Mouse (Mus musculus) testis, postnatal 10 days (tissue): ENCODE results near the gene Gucd1.
"Not testable (repeated sequence)": the region's sequence is repeated elsewhere in the genome, so short reads cannot be mapped to it uniquely, and the experiment has no call there.

ENCODE experiments used
- DNase-seq: peaks from one replicate; pipeline ENCODE4 v3.0.0; 2021; ENCODE audit warnings: low spot score

Gucd1 gene

GRCm38 (mm10) chr10:75535423-75535822 is 17.7 kb upstream of the Gucd1 start:
- no peak for DNase-seq

GRCm38 (mm10) chr10:75534934-75535333 is 17.2 kb upstream of the Gucd1 start:
- DNase-seq = no peak

DNA sequence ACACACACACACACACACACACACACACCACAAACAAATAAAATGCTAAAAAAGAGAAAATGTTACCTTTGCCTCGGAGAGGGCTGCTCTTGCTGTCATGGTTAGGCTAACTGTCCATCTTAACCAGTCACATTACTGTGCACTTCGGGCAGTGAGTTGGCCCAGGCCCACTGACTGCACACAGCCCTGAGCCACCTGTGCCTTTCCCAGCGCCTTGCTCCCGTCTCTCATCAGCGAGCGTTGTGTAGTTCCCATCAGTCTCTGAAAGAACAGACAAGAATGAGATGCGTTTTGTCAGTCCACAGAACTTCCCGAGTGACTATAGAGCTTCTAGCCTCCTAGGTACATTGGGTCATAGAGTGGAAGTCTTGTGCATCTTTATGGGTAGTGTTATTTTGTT is 16.4 kb upstream of the Gucd1 start:
- DNase-seq = no peak

- DNase-seq = no peak
These were observed 13.8 kb upstream of the Gucd1 start for GRCm38 (mm10) chr10:75531532-75532090.

- no peak for DNase-seq
These were observed 12.6 kb upstream of the Gucd1 start for GRCm38 (mm10) chr10:75530322-75530721.

DNA sequence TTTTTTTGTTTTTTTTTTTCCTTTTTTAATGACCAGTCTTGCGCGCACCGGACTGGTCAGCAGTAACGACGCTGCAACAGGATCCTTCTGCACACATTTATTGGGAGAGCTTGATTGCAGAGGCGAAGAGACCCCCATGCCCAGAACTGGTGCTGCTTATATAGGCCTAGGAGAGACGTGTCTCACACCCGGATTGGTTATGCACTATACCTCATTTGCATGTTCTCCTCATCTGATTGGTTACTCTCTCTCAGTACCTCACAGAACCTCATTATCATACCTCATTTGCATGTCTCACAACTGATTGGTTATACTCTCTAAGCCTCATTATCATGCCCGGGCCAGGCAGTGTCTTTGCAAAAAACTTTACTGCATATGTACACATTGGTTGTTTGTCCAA is 7.7 kb upstream of the Gucd1 start:
- not testable (repeated sequence) for DNase-seq

DNA sequence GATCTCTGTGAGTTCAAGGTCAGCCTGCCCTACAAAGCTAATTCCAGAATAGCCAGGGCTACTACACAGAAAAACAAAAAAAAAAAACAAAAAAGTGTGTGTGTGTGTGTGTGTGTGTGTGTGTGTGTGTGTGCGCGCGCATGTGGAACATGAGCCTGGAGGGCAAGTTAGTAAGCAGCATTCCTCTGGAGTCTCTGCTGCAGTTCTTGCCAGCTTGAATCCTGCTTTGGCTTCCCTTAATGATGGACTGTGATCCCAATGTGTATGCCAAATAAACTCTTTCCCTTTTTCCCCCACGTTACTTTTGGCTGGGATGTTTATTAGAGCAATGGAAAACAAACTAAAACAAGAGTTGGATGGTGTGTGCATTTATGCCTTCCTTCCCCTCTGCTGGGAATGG is 3.9 kb upstream of the Gucd1 start:
- no peak for DNase-seq

DNA sequence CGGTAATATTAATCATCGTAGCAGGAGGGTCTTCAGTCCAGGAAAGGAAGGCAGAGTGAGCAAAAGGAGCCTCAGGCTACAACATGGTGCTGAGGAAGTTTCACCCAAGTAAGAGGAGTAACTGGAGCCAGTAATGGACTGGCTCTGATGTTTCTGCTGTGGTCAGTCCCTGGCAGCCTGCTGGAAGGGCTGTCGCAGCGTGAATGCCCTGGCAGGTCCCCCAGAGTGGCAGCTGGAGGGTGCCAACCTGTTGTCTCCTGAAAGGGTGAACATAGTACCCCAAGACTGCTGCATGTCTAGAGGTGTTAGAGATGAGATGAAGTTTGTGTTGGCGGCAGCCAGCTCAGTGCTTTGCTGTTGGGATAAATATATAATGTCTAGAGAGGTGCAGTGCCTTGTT is 2.8 kb upstream of the Gucd1 start:
- no peak for DNase-seq

DNA sequence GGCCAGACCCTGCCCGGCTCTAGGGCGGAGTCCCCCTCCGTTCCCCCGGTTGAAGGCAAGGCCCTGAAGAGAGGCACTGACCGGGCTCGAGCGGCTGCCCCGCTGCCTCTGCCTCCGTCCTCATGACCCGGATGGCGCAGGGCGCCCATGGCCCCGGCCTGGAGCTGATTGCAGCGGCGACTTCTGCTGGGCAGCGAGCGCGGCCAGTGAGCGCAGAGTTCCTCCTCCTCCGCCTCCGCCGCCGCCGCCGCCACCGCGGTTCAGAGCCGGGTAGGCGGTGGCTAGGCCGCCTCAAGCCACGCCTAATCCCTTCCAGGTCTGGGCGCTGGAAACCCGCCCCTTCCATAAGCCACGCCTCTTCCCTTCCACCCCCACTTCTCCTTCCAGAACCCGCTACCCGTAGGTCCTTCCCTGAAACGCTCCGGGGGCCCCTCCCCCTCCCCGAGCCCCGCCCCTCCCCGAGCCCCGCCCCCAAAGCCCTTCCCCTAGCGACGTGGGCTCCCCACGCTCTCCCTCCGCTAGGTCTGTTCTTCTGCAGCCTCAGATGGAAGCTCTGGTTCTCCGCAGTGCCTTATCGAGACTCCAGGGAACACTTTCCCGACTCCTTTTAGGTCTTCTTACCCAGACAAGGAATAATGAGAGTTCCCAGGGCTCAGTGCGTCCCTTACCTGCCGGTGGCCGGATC is 557 bp downstream of the Gucd1 start, which contains the start of gene Snrpd3:
Gene Snrpd3, plus strand, starts transcription at position 479 of the 685 bp plus-strand sequence.
- peak; percentile 93 for DNase-seq

- no peak for DNase-seq
These were observed 1.1 kb downstream of the Gucd1 start for GRCm38 (mm10) chr10:75516724-75517072.

DNA sequence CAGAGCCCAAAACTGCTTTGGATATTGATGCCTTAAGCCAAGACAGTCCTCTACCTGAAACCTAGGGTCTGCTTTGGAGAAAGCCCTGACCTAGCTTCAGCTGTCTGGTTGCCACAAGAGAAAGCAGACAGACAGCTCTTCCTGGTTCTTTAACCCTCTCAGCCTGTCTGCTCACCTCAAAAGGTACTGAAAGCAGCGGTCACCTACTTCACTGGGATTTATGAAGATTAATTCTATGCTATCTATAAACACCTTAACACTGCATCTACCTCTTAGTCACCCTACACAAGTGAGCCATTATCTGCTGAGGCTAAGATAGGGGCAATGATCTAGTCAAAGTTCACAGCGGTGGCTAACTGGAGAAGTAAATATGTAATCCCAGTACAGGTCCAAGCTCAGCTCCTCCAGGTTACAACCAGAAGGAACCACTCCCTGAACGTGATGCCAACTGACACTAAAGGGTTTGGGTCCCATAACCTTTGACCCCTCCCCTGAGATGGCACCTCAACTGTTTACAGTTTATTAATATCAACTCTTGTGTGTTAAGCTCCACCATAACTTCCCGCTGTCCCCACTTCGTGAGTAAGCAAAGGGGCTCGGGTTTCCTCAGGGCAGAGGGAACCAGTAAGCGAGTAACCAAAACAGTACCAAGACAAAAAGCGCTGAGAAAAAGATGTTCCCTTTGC is 1.6 kb downstream of the Gucd1 start:
- peak; percentile 43 for DNase-seq

GRCm38 (mm10) chr10:75515216-75516037 is 2.3 kb downstream of the Gucd1 start:
- peak; percentile 23 for DNase-seq

GRCm38 (mm10) chr10:75514361-75514760 is 3.4 kb downstream of the Gucd1 start:
- DNase-seq = no peak

- DNase-seq = peak; percentile 25
These were observed 4.3 kb downstream of the Gucd1 start for GRCm38 (mm10) chr10:75513306-75514067.

GRCm38 (mm10) chr10:75512796-75513195 is 5.0 kb downstream of the Gucd1 start:
- DNase-seq = no peak

GRCm38 (mm10) chr10:75511897-75512296 is 5.9 kb downstream of the Gucd1 start:
- peak; percentile 31 for DNase-seq

DNA sequence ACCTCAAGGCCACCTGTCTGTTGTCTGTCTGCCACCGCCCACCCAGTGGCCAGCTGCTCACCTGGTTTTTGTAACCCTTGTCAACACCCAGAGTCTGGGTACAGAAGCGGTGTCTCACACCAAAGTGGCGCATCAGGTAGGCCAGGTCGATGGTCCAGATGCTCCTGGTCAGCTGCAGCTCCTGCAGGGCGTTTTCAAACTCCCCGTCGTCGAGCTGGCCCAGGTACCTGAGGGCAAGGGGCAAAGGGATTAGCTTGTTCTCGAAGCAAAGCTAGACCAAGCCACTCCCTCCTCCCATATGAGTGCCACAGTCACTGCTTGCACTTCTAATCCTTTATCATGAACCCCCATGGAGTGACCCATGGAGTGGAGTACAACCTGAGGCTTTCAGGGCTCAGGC is 6.7 kb downstream of the Gucd1 start:
- peak; percentile 40 for DNase-seq

DNA sequence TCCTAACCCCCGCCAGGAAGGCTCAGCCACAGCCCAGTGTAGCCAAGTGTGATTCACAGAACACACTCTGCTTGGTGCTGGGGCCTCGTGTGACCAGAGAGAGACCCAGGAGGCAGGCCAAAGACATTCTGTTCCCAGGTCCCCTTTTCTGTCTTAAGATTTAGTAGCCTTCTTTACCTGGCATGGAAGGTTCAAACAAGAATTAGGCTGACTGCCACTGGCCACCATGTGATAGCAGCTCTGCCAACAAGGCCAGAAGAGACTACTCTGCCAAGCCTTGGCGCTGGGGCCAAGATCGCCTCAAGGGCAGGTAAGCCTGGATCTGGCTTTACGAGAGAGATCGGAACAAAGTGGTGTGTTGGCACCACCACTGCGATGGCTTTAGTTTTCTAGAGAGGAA is 7.3 kb downstream of the Gucd1 start:
- no peak for DNase-seq

DNA sequence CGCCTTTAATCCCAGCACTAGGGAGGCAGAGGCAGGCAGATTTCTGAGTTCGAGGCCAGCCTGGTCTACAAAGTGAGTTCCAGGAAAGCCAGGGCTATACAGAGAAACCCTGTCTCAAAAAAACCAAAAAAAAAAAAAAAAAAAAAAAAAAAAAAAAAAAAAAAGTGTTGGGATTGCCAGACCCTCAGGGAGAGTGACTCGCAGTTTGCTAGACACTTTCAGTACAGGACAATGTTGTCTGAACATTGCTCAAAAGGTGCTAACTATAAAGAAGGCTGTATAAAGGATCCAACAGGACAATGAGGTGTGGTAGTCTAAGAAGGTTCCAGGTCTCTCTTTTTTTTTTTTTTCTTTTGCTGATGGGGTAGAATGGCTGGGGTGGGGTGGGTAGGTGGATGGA is 11.8 kb downstream of the Gucd1 start:
- not testable (repeated sequence) for DNase-seq

DNA sequence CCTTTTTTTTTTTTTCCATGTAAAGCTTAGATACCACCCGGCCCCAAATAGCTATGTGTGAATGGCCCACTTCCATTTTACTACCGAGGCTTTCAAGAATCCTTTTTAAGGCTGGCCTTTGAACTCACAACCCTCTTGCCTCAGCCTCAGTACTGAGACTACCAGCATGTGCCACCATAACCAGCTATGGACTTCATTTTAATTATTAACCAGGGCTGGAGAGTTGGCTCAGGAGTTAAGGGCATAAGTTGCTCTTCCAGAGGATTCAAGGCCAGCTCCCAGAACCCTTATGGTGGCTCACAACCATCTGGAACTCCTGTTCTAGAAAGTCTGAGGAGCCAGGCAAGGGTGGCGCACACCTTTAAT is 12.7 kb downstream of the Gucd1 start:
- no peak for DNase-seq

DNA sequence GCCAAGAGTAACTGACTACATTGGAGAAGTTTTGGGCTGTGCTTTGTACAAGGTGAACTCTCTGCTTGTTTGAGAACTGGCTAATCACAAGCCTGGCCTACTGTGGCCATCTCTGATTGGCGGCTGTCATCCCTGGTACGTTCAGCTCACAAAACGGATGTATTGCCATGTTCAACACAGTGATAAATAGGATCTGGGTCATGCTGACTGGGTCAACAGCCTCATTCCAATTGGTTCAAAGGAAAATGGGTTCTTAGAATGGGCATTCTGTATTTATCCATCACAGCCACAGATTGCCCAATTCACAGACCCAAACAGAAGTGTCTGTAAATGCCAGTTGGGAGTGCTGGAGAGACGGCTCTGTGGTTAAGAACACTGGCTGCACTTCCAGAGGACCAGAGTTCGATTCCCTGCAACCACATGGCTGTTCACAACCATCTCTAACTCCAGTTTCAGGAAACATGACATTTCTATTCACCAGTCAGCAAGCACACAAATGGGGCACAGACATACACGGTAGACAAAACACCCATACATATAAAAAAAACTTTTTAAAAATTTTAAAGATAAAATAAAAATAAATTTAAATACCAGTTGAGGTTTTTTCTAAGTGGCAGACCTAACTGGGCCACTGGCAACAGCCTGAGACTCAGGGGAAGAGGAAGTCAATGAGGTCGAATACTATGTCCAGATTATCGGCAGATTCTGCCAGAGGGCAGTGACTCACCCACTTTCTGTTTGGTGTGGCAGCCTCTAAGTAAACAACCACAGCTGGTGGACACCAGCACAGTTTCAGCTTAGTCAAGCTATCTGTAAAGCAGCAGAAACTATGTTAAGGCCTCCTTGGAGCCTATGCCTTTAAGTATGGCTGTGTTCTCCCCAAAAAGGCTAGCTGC is 13.3 kb downstream of the Gucd1 start:
- no peak for DNase-seq
